Mouse (Mus musculus): ENCODE measurements around the gene Mkrn2. TPM values are rescaled to one million over a fixed set of nuclear protein-coding genes. Genes with fewer than 3 reads are reported as not detected.

Mkrn2 gene
- polyA plus RNA-seq (2012; rRNA removed): 42.8 and 63.7 TPM in 2 replicates

DNA sequence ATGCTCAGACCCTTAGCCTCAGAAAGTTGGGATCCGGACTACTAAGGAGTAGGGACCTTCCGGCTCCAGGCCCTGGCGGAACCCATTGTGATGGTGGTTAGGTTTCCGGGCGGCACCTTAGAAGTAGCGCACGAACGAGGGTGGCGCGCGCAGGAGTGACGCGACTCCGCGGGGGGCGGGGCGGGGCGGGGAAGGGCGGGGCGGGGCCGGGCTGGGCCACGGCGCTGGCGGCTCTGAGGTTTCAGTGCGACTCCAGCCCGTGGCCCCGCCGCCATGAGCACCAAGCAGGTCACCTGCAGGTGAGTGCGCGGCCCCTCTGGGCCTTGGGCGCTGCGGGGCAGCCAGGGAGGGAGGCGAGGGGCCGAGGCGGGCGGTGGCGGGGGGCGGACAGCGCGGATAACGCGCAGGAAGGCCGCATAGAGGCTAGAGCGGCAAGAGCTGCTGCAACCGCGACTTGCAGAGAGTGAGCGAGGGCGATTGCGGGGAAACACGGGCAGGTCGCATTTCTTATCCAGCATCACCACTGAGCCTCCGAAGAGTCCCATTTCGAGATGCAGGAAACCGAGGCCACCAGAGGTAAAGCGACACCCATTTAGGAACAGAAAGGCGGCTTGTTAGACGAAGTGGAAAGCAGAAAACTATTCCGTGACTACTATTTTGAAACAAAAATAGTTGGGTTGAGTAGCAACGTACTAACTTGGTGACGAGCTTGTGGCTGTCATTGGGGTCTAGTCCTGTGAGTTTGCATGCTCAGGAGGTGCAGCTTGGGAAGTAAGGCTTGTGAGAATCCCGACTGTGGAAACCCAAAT lies at the start of gene Mkrn2:
TSS of gene Mkrn2 (plus strand) at position 188 of the 809 bp plus-strand sequence.
- WGBS: under 1% methylated on average over 53 of the region's 61 CpGs

DNA sequence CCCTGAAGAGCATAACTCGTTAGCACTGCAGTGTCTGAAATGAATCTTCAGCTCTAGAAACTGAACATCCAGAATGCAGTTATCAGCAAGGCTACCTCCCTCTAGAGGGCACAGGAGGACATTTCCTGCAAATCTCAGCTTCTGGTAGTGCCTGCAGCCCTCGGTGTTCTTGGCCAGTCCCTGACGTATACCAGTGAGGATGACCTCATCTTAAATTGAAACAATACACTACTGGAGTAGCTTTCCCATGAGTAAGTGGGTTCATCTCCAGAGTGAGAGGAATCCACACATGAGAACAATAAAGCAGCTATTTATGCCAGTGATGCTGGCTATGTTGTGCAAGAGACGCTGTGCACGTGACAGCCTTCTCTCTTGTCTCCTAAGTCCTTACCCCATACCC lies 46.2 kb upstream of the Mkrn2 start:
- no peak for TF ChIP-seq CTCF (IDR thresholded peaks at IDR 0.05; ENCODE audit: extremely low read depth, insufficient read depth, insufficient read length, insufficient replicate concordance)
- TF ChIP-seq POLR2A (IDR thresholded peaks at IDR 0.05; ENCODE audit: low read depth, low read length): no peak
- DNase-seq (ENCODE audit: low read depth in 1 of 2, low spot score in 2 of 2): no peak
- no peaks in the 10 kb centered on the region for H3K4me1 ChIP-seq (ENCODE audit: control insufficient read depth, insufficient read depth, insufficient read length)
- H3K27me3 ChIP-seq (ENCODE audit: control insufficient read depth, insufficient read depth, low read length): no peaks in the 10 kb centered on the region
- no peak overlapping the region for H3K4me3 ChIP-seq (ENCODE audit: extremely low read depth, insufficient read depth, insufficient read length)
- WGBS: 82% methylated on average over 5 of the region's 5 CpGs
- peaks cover 3% of the 10 kb centered on the region; the same call in 1 of the 2 replicates for H3K36me3 ChIP-seq (ENCODE audit: control insufficient read depth, insufficient read depth, low read length)
- no peak overlapping the region for H3K27ac ChIP-seq (ENCODE audit: insufficient read depth, low read length)

More for the DNA sequence above, at the start of gene Mkrn2:
- Histone ChIP-seq H3K4me1 (ENCODE audit: control insufficient read depth, insufficient read depth, insufficient read length) (peaks cover 5% of the 10 kb centered on the region; the same call in 1 of the 2 replicates), H3K27me3 (ENCODE audit: control insufficient read depth, insufficient read depth, low read length) (no peaks in the 10 kb centered on the region), H3K27ac (ENCODE audit: insufficient read depth, low read length) (peak within 1 kb of the TSS; percentile 71), H3K4me3 (ENCODE audit: extremely low read depth, insufficient read depth, insufficient read length) (peak within 1 kb of the TSS; percentile 92), H3K36me3 (ENCODE audit: control insufficient read depth, insufficient read depth, low read length) (0 out of 2 replicates have a peak, but pooled peaks cover 1% of the 10 kb centered on the region)
- DNase-seq (ENCODE audit: low read depth in 1 of 2, low spot score in 2 of 2): peak; percentile 69 to 71
- no peak for TF ChIP-seq CTCF (IDR thresholded peaks at IDR 0.05; ENCODE audit: extremely low read depth, insufficient read depth, insufficient read length, insufficient replicate concordance)
- peak; percentile 65 for TF ChIP-seq POLR2A (IDR thresholded peaks at IDR 0.05; ENCODE audit: low read depth, low read length)

DNA sequence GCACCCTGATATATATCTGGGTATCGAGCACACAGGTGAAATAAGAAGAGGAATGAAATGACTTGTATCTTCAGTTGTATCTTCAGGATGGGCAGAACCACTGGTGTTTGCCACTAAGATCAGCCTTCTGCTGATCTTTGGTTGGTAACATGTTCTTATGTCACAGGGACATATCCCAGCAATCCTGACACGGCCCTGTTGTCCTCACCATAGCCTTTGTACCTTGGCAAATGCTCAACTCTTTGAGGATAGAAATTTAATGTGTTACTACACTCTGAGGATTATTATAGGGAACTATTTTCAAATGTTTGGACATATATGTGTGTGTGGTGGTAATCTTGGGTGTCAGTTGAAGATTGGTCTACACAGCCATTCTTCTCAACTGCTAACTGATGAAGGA lies 43.5 kb upstream of the Mkrn2 start:
- H3K4me1 ChIP-seq (ENCODE audit: control insufficient read depth, insufficient read depth, insufficient read length): no peaks in the 10 kb centered on the region
- 93% methylated on average over 2 of the region's 2 CpGs for WGBS
- TF ChIP-seq CTCF (IDR thresholded peaks at IDR 0.05; ENCODE audit: extremely low read depth, insufficient read depth, insufficient read length, insufficient replicate concordance): no peak
- TF ChIP-seq POLR2A (IDR thresholded peaks at IDR 0.05; ENCODE audit: low read depth, low read length): no peak
- no peak for DNase-seq (ENCODE audit: low read depth in 1 of 2, low spot score in 2 of 2)
- H3K36me3 ChIP-seq (ENCODE audit: control insufficient read depth, insufficient read depth, low read length): peaks cover 3% of the 10 kb centered on the region; the same call in 1 of the 2 replicates
- no peak overlapping the region for H3K4me3 ChIP-seq (ENCODE audit: extremely low read depth, insufficient read depth, insufficient read length)
- no peaks in the 10 kb centered on the region for H3K27me3 ChIP-seq (ENCODE audit: control insufficient read depth, insufficient read depth, low read length)
- H3K27ac ChIP-seq (ENCODE audit: insufficient read depth, low read length): no peak overlapping the region

DNA sequence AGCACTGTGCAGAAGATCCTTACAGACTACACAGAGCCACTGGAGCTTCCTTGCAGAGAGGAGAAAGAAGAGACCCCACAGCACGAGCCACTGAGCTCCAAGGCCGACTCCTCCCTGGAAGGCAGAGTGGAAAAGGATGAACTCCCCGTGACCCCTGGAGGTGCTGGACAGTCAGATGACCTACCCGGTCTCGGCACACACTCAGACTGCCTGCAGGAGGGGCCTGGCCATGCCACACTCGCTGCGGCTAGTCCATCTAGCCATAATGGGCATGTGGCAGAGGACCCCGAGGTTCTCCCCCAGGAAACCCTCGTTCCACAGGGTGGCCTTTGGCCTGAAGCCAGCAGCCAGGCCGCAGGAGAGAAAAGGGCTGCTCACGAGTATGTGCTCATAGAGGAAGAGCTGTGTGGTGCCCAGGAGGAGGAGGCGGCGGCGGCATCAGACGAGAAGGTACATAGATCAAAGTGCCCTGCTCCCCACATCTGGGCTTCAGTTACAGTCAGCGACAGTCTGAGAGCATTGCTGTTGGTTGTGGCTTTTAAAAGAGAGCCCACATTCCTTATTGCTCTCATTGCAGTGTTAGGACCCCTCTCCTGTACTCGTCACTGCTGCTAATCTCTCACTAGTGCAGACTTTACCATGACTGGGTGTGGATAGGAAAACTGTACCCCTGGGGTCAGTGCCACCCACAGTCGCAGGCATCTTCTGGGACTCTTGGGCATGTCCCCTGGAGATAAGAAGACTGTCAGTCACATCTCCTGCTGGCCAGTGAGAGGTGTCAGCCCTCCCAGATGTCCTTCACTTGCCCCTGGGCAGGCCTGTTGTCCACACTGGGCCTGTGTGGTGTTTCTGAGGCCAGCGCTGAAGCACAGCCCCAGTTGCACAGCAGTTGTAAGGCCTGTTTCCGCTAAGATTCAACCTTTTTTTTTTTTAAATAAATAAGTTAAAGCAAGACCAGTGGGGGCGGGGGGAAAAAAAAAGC lies 41.8 kb upstream of the Mkrn2 start:
- WGBS: 77% methylated on average over 21 of the region's 21 CpGs
- no peak for TF ChIP-seq CTCF (IDR thresholded peaks at IDR 0.05; ENCODE audit: extremely low read depth, insufficient read depth, insufficient read length, insufficient replicate concordance)
- TF ChIP-seq POLR2A (IDR thresholded peaks at IDR 0.05; ENCODE audit: low read depth, low read length): no peak
- no peak for DNase-seq (ENCODE audit: low read depth in 1 of 2, low spot score in 2 of 2)
- Histone ChIP-seq H3K27me3 (ENCODE audit: control insufficient read depth, insufficient read depth, low read length) (no peaks in the 10 kb centered on the region), H3K27ac (ENCODE audit: insufficient read depth, low read length) (no peak overlapping the region), H3K36me3 (ENCODE audit: control insufficient read depth, insufficient read depth, low read length) (peaks cover 3% of the 10 kb centered on the region; the same call in 1 of the 2 replicates), H3K4me1 (ENCODE audit: control insufficient read depth, insufficient read depth, insufficient read length) (no peaks in the 10 kb centered on the region), H3K4me3 (ENCODE audit: extremely low read depth, insufficient read depth, insufficient read length) (no peak overlapping the region)

DNA sequence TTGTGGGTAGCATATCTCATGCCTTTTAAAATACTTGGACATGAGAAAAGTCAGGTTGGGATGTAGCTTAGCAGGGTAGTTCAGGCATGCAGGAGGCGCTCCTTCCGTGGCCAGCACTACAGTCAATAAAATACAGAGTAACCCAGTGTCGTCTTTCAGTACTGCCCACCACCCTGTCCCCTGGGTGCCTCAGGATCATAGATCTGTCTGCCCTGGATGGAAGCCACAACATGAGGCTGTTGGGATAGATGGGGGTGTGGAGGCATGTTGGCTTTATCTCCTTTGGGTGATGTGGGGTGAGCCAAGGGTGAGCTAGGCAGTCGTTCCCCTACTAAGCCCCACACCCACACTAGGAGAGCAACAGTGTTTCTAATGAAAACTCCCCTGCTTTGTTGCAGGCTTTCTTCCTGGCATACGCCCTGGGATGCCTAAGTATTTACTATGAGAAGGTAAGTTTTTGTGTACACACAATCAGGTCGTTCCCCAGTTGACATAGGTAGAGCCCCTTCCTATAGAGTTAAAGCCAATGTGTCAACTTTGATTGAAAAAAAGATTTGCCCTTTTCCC lies 36.1 kb upstream of the Mkrn2 start:
- no peak overlapping the region for H3K4me3 ChIP-seq (ENCODE audit: extremely low read depth, insufficient read depth, insufficient read length)
- no peak for DNase-seq (ENCODE audit: low read depth in 1 of 2, low spot score in 2 of 2)
- 94% methylated on average over 6 of the region's 6 CpGs for WGBS
- H3K27me3 ChIP-seq (ENCODE audit: control insufficient read depth, insufficient read depth, low read length): no peaks in the 10 kb centered on the region
- H3K27ac ChIP-seq (ENCODE audit: insufficient read depth, low read length): no peak overlapping the region
- TF ChIP-seq CTCF (IDR thresholded peaks at IDR 0.05; ENCODE audit: extremely low read depth, insufficient read depth, insufficient read length, insufficient replicate concordance): no peak
- TF ChIP-seq POLR2A (IDR thresholded peaks at IDR 0.05; ENCODE audit: low read depth, low read length): no peak
- no peaks in the 10 kb centered on the region for H3K4me1 ChIP-seq (ENCODE audit: control insufficient read depth, insufficient read depth, insufficient read length)
- 0 out of 2 replicates have a peak, but pooled peaks cover 2% of the 10 kb centered on the region for H3K36me3 ChIP-seq (ENCODE audit: control insufficient read depth, insufficient read depth, low read length)

DNA sequence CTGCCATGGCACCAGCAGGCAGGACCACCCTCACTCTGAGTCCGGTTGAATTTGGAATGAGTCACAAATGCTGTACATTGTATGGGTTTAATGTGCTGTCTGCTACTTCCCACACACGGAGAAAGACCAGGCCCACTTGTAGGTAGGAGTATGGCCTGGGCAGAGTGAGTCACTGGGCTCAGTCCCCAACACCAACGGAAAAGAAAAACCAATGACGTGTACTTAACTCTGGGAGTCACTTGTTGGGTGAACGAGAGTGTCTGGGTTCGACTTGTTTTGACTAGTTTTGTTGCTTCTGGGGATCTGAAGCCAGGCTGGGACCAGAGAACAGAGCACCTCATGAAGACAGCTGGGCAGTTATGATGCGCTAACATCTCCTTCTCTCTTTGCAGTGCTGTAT lies 27.5 kb upstream of the Mkrn2 start:
- no peak for DNase-seq (ENCODE audit: low read depth in 1 of 2, low spot score in 2 of 2)

More for the DNA sequence above, 27.5 kb upstream of the Mkrn2 start:
- Histone ChIP-seq H3K27ac (ENCODE audit: insufficient read depth, low read length) (no peak overlapping the region), H3K36me3 (ENCODE audit: control insufficient read depth, insufficient read depth, low read length) (no peaks in the 10 kb centered on the region), H3K27me3 (ENCODE audit: control insufficient read depth, insufficient read depth, low read length) (no peaks in the 10 kb centered on the region), H3K4me1 (ENCODE audit: control insufficient read depth, insufficient read depth, insufficient read length) (no peaks in the 10 kb centered on the region), H3K4me3 (ENCODE audit: extremely low read depth, insufficient read depth, insufficient read length) (no peak overlapping the region)
- no peak for TF ChIP-seq POLR2A (IDR thresholded peaks at IDR 0.05; ENCODE audit: low read depth, low read length)
- no peak for TF ChIP-seq CTCF (IDR thresholded peaks at IDR 0.05; ENCODE audit: extremely low read depth, insufficient read depth, insufficient read length, insufficient replicate concordance)
- WGBS: 95% methylated on average over 7 of the region's 7 CpGs

Data from spleen, adult 2 months (tissue).